Mouse (Mus musculus): Measurements from ENCODE around the gene Foxc2. TPM values are rescaled to one million over a fixed set of nuclear protein-coding genes. Genes with fewer than 3 reads are reported as not detected.

The Foxc2 gene
- polyA plus RNA-seq, 1 experiment from 2014 or later: 6.4 TPM

GRCm38 (mm10) chr8:121076555-121076954 lies 39.4 kb upstream of the Foxc2 start:
- Histone ChIP-seq H3K27ac (replicated peaks in 1 of 2; ENCODE audit: control insufficient read depth in 1 of 2, insufficient read depth in 1 of 2, low read depth in 2 of 2, low read length in 2 of 2) (no peak overlapping the region), H3K4me1 (ENCODE audit: control insufficient read depth in 2 of 2, insufficient read depth in 2 of 2, low read length in 2 of 2) (peaks cover 0 to 7% of the 10 kb centered on the region in 2 experiments; a peak in 2 of 4 replicates), H3K36me3 (ENCODE audit: control insufficient read depth, insufficient read depth, low read length) (no peaks in the 10 kb centered on the region), H3K4me2 (ENCODE audit: low read length) (no peak overlapping the region), H3K27me3 (ENCODE audit: control insufficient read depth, insufficient read depth, low read length) (peaks cover 99% of the 10 kb centered on the region), H3K9me3 (ENCODE audit: control insufficient read depth, low read length) (no peaks in the 10 kb centered on the region), H3K4me3 (ENCODE audit: control insufficient read depth in 1 of 2, insufficient read depth in 1 of 2, low read depth in 1 of 2, low read length in 2 of 2) (no peak overlapping the region), H3K9ac (ENCODE audit: low read length) (no peak overlapping the region)
- ATAC-seq (ENCODE audit: insufficient number of reproducible peaks, insufficient read depth, low FRiP score, low read depth): no peak
- WGBS: 5% methylated on average over 7 of the region's 7 CpGs

GRCm38 (mm10) chr8:121078721-121079120 lies 37.2 kb upstream of the Foxc2 start:
- no peak overlapping the region for H3K4me3 ChIP-seq (ENCODE audit: control insufficient read depth in 1 of 2, insufficient read depth in 1 of 2, low read depth in 1 of 2, low read length in 2 of 2)
- peaks cover 99% of the 10 kb centered on the region for H3K27me3 ChIP-seq (ENCODE audit: control insufficient read depth, insufficient read depth, low read length)
- no peak overlapping the region for H3K9ac ChIP-seq (ENCODE audit: low read length)
- WGBS: 5% methylated on average over 14 of the region's 14 CpGs
- no peak overlapping the region for H3K4me2 ChIP-seq (ENCODE audit: low read length)
- no peaks in the 10 kb centered on the region for H3K9me3 ChIP-seq (ENCODE audit: control insufficient read depth, low read length)
- peaks cover 0 to 7% of the 10 kb centered on the region in 2 experiments; a peak in 3 of 4 replicates for H3K4me1 ChIP-seq (ENCODE audit: control insufficient read depth in 2 of 2, insufficient read depth in 2 of 2, low read length in 2 of 2)
- no peak for ATAC-seq (ENCODE audit: insufficient number of reproducible peaks, insufficient read depth, low FRiP score, low read depth)
- no peaks in the 10 kb centered on the region for H3K36me3 ChIP-seq (ENCODE audit: control insufficient read depth, insufficient read depth, low read length)
- H3K27ac ChIP-seq (replicated peaks in 1 of 2; ENCODE audit: control insufficient read depth in 1 of 2, insufficient read depth in 1 of 2, low read depth in 2 of 2, low read length in 2 of 2): no peak overlapping the region

GRCm38 (mm10) chr8:121079201-121079600 lies 36.8 kb upstream of the Foxc2 start:
- Histone ChIP-seq H3K4me2 (ENCODE audit: low read length) (no peak overlapping the region), H3K27me3 (ENCODE audit: control insufficient read depth, insufficient read depth, low read length) (peaks cover 99% of the 10 kb centered on the region), H3K27ac (replicated peaks in 1 of 2; ENCODE audit: control insufficient read depth in 1 of 2, insufficient read depth in 1 of 2, low read depth in 2 of 2, low read length in 2 of 2) (no peak overlapping the region), H3K36me3 (ENCODE audit: control insufficient read depth, insufficient read depth, low read length) (no peaks in the 10 kb centered on the region), H3K4me3 (ENCODE audit: control insufficient read depth in 1 of 2, insufficient read depth in 1 of 2, low read depth in 1 of 2, low read length in 2 of 2) (no peak overlapping the region), H3K9ac (ENCODE audit: low read length) (no peak overlapping the region), H3K9me3 (ENCODE audit: control insufficient read depth, low read length) (no peaks in the 10 kb centered on the region), H3K4me1 (ENCODE audit: control insufficient read depth in 2 of 2, insufficient read depth in 2 of 2, low read length in 2 of 2) (peaks cover 0 to 7% of the 10 kb centered on the region in 2 experiments; a peak in 3 of 4 replicates)
- whole genome bisulfite sequencing: 3% methylated on average over 7 of the region's 7 CpGs
- no peak for ATAC-seq (ENCODE audit: insufficient number of reproducible peaks, insufficient read depth, low FRiP score, low read depth)

- no peak overlapping the region for H3K27ac ChIP-seq (replicated peaks in 1 of 2; ENCODE audit: control insufficient read depth in 1 of 2, insufficient read depth in 1 of 2, low read depth in 2 of 2, low read length in 2 of 2)
Observed at GRCm38 (mm10) chr8:121079944-121080343, 36.0 kb upstream of the Foxc2 start.

GRCm38 (mm10) chr8:121080361-121081090 lies 35.4 kb upstream of the Foxc2 start:
- Histone ChIP-seq H3K9ac (ENCODE audit: low read length) (no peak overlapping the region), H3K36me3 (ENCODE audit: control insufficient read depth, insufficient read depth, low read length) (no peaks in the 10 kb centered on the region), H3K4me3 (ENCODE audit: control insufficient read depth in 1 of 2, insufficient read depth in 1 of 2, low read depth in 1 of 2, low read length in 2 of 2) (no peak overlapping the region; a peak in 1 of 4 replicates), H3K27ac (replicated peaks in 1 of 2; ENCODE audit: control insufficient read depth in 1 of 2, insufficient read depth in 1 of 2, low read depth in 2 of 2, low read length in 2 of 2) (no peak overlapping the region), H3K9me3 (ENCODE audit: control insufficient read depth, low read length) (no peaks in the 10 kb centered on the region), H3K4me2 (ENCODE audit: low read length) (no peak overlapping the region), H3K4me1 (ENCODE audit: control insufficient read depth in 2 of 2, insufficient read depth in 2 of 2, low read length in 2 of 2) (peaks cover 0 to 13% of the 10 kb centered on the region in 2 experiments; a peak in 3 of 4 replicates), H3K27me3 (ENCODE audit: control insufficient read depth, insufficient read depth, low read length) (peaks cover 99% of the 10 kb centered on the region)
- under 1% methylated on average over 49 of the region's 49 CpGs for WGBS
- no peak for ATAC-seq (ENCODE audit: insufficient number of reproducible peaks, insufficient read depth, low FRiP score, low read depth)

More at GRCm38 (mm10) chr8:121079944-121080343, 36.0 kb upstream of the Foxc2 start:
- ATAC-seq (ENCODE audit: insufficient number of reproducible peaks, insufficient read depth, low FRiP score, low read depth): no peak
- Histone ChIP-seq H3K4me3 (ENCODE audit: control insufficient read depth in 1 of 2, insufficient read depth in 1 of 2, low read depth in 1 of 2, low read length in 2 of 2) (no peak overlapping the region), H3K9ac (ENCODE audit: low read length) (no peak overlapping the region), H3K36me3 (ENCODE audit: control insufficient read depth, insufficient read depth, low read length) (no peaks in the 10 kb centered on the region), H3K4me2 (ENCODE audit: low read length) (no peak overlapping the region), H3K27me3 (ENCODE audit: control insufficient read depth, insufficient read depth, low read length) (peaks cover 99% of the 10 kb centered on the region), H3K4me1 (ENCODE audit: control insufficient read depth in 2 of 2, insufficient read depth in 2 of 2, low read length in 2 of 2) (peaks cover 0 to 12% of the 10 kb centered on the region in 2 experiments; a peak in 3 of 4 replicates), H3K9me3 (ENCODE audit: control insufficient read depth, low read length) (no peaks in the 10 kb centered on the region)
- 4% methylated on average over 12 of the region's 12 CpGs for WGBS

GRCm38 (mm10) chr8:121081398-121081797 lies 34.6 kb upstream of the Foxc2 start:
- Histone ChIP-seq H3K4me2 (ENCODE audit: low read length) (no peak overlapping the region), H3K9ac (ENCODE audit: low read length) (no peak overlapping the region), H3K4me3 (ENCODE audit: control insufficient read depth in 1 of 2, insufficient read depth in 1 of 2, low read depth in 1 of 2, low read length in 2 of 2) (no peak overlapping the region), H3K4me1 (ENCODE audit: control insufficient read depth in 2 of 2, insufficient read depth in 2 of 2, low read length in 2 of 2) (peaks cover 0 to 13% of the 10 kb centered on the region in 2 experiments; a peak in 3 of 4 replicates), H3K36me3 (ENCODE audit: control insufficient read depth, insufficient read depth, low read length) (no peaks in the 10 kb centered on the region), H3K9me3 (ENCODE audit: control insufficient read depth, low read length) (no peaks in the 10 kb centered on the region), H3K27me3 (ENCODE audit: control insufficient read depth, insufficient read depth, low read length) (peaks cover 99% of the 10 kb centered on the region), H3K27ac (replicated peaks in 1 of 2; ENCODE audit: control insufficient read depth in 1 of 2, insufficient read depth in 1 of 2, low read depth in 2 of 2, low read length in 2 of 2) (no peak overlapping the region)
- no peak for ATAC-seq (ENCODE audit: insufficient number of reproducible peaks, insufficient read depth, low FRiP score, low read depth)
- WGBS: 5% methylated on average over 7 of the region's 7 CpGs

- Histone ChIP-seq H3K4me2 (ENCODE audit: low read length) (peak overlapping the region; percentile 98), H3K9ac (ENCODE audit: low read length) (no peak overlapping the region), H3K4me3 (ENCODE audit: control insufficient read depth in 1 of 2, insufficient read depth in 1 of 2, low read depth in 1 of 2, low read length in 2 of 2) (peak overlapping the region; percentile 56 to 63), H3K4me1 (ENCODE audit: control insufficient read depth in 2 of 2, insufficient read depth in 2 of 2, low read length in 2 of 2) (peaks cover 0 to 13% of the 10 kb centered on the region in 2 experiments; a peak in 3 of 4 replicates), H3K36me3 (ENCODE audit: control insufficient read depth, insufficient read depth, low read length) (no peaks in the 10 kb centered on the region), H3K9me3 (ENCODE audit: control insufficient read depth, low read length) (no peaks in the 10 kb centered on the region), H3K27me3 (ENCODE audit: control insufficient read depth, insufficient read depth, low read length) (peaks cover 99% of the 10 kb centered on the region), H3K27ac (replicated peaks in 1 of 2; ENCODE audit: control insufficient read depth in 1 of 2, insufficient read depth in 1 of 2, low read depth in 2 of 2, low read length in 2 of 2) (no peak overlapping the region)
- ATAC-seq (ENCODE audit: insufficient number of reproducible peaks, insufficient read depth, low FRiP score, low read depth): no peak
- WGBS: 2% methylated on average over 45 of the region's 57 CpGs
Observed at GRCm38 (mm10) chr8:121082218-121083092, 33.5 kb upstream of the Foxc2 start.

All from heart, embryonic 14.5 days (tissue).